Mouse (Mus musculus): ENCODE data around the gene Snx32. TPM values are rescaled to one million over a fixed set of nuclear protein-coding genes. Genes with fewer than 3 reads are reported as not detected.
"Not testable (repeated sequence)": the region's sequence is repeated elsewhere in the genome, so short reads cannot be mapped to it uniquely, and the experiment has no call there.

Snx32 gene
- polyA plus RNA-seq, 1 experiment from 2014 or later = 70.4 TPM

GRCm38 (mm10) chr19:5500330-5500875, 9.9 kb downstream of the Snx32 start:
- no peak overlapping the region for H3K4me3 ChIP-seq (replicated peaks)
- H3K4me1 ChIP-seq (replicated peaks) = no peaks in the 10 kb centered on the region
- no peak for ATAC-seq
- 89% methylated on average over 2 of the region's 2 CpGs for WGBS
- H3K4me2 ChIP-seq (replicated peaks) = no peak overlapping the region
- H3K27ac ChIP-seq = no peak overlapping the region
- H3K9me3 ChIP-seq = no peaks in the 10 kb centered on the region
- H3K9ac ChIP-seq (replicated peaks) = no peak overlapping the region
- no peaks in the 10 kb centered on the region for H3K27me3 ChIP-seq
- H3K36me3 ChIP-seq = peaks cover 42% of the 10 kb centered on the region

DNA sequence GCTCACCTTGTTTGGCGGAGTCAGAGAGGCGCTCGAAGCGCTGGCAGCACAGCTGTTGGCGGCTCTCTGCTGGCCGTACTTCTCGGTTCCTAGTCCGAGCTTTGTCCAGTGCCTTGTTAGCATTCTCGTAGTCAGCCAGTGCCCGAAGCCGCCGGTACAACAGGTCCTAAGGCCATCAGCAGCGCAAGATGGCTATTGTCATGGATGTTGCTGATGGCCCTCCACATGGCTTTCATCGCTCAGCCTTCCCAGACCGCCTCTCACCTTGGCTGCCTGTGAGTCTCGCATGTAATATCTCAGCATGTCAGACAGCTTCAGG, 14.3 kb downstream of the Snx32 start:
- Histone ChIP-seq H3K4me3 (replicated peaks) (no peak overlapping the region), H3K9me3 (no peaks in the 10 kb centered on the region), H3K27ac (no peak overlapping the region), H3K27me3 (no peaks in the 10 kb centered on the region), H3K4me1 (replicated peaks) (peaks cover 19% of the 10 kb centered on the region), H3K9ac (replicated peaks) (no peak overlapping the region), H3K36me3 (peaks cover 68% of the 10 kb centered on the region), H3K4me2 (replicated peaks) (no peak overlapping the region)
- no peak for ATAC-seq
- WGBS = 83% methylated on average over 16 of the region's 16 CpGs

DNA sequence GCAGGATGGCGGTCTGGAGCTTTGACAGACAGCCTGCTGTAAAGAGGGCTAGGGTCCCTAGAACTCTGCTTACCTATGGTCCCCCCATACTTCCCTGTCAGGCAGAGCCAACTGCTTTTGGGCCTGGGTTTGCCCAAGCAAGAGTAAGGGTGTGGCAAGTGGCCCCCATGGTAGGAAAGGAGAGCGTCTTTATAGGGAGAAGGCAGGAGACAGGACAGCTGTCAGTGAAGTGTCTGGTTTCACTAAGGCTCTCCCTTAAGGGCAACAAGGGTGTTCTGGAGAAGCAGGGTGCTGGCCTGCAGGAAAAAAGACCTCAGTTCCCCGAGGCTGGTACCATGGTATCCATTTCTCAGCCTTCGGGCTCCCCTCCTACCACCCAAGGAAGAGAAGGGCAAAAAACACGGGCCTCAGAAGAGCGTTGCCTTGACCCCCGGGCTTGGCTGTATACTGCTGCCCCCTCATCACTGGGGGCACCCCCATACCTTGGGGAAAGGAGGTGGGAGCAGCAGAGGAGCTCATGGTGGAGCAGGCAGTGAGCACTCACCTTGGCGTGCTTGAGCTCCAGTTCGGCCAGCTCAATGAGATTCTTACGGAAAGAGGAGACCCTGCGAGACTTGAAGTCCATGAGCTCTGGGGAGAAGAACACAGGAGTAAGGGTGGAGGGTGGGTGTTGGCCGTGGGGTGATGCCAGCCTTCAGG, 14.8 kb downstream of the Snx32 start:
- WGBS = 83% methylated on average over 12 of the region's 12 CpGs
- peaks cover 19% of the 10 kb centered on the region for H3K4me1 ChIP-seq (replicated peaks)
- ATAC-seq = no peak
- H3K4me3 ChIP-seq (replicated peaks) = no peak overlapping the region
- H3K4me2 ChIP-seq (replicated peaks) = no peak overlapping the region
- no peak overlapping the region for H3K27ac ChIP-seq
- H3K9ac ChIP-seq (replicated peaks) = no peak overlapping the region
- H3K9me3 ChIP-seq = no peaks in the 10 kb centered on the region
- H3K36me3 ChIP-seq = peaks cover 68% of the 10 kb centered on the region
- no peaks in the 10 kb centered on the region for H3K27me3 ChIP-seq

- peaks cover 68% of the 10 kb centered on the region for H3K36me3 ChIP-seq
- no peak overlapping the region for H3K4me2 ChIP-seq (replicated peaks)
- H3K9ac ChIP-seq (replicated peaks) = no peak overlapping the region
- H3K9me3 ChIP-seq = no peaks in the 10 kb centered on the region
- no peak overlapping the region for H3K4me3 ChIP-seq (replicated peaks)
- peaks cover 28% of the 10 kb centered on the region for H3K4me1 ChIP-seq (replicated peaks)
- no peak for ATAC-seq
- 94% methylated on average over 3 of the region's 3 CpGs for WGBS
- no peaks in the 10 kb centered on the region for H3K27me3 ChIP-seq
- H3K27ac ChIP-seq = no peak overlapping the region
Measured at GRCm38 (mm10) chr19:5494314-5494713, 16.0 kb downstream of the Snx32 start.

DNA sequence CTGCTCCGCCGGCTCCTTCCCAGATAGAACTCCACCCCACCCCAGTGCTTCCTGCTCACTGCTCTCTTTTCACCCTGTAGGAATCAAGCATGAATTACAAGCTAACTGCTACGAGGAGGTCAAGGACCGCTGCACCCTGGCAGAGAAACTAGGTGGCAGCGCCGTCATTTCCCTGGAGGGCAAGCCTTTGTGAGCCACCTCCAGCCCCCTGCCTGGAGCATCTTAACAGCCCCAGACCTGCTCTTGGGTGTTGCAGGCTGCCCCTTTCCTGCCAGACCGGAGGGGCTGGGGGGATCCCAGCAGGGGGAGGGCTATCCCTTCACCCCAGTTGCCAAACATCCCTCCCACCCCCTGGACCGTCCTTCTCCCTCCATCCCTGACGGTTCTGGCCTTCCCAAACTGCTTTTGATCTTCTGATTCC, 17.0 kb downstream of the Snx32 start:
- peaks cover 38% of the 10 kb centered on the region for H3K4me1 ChIP-seq (replicated peaks)
- H3K9me3 ChIP-seq; H3K4me2 ChIP-seq (replicated peaks); H3K27me3 ChIP-seq; H3K4me3 ChIP-seq (replicated peaks); ATAC-seq; H3K27ac ChIP-seq; H3K9ac ChIP-seq (replicated peaks): not testable (repeated sequence)
- peaks cover 64% of the 10 kb centered on the region for H3K36me3 ChIP-seq
- WGBS = 60% methylated on average over 9 of the region's 9 CpGs

GRCm38 (mm10) chr19:5492641-5493040, 17.7 kb downstream of the Snx32 start:
- Histone ChIP-seq H3K4me1 (replicated peaks) (peaks cover 41% of the 10 kb centered on the region), H3K36me3 (peaks cover 57% of the 10 kb centered on the region), H3K27ac (no peak overlapping the region), H3K4me2 (replicated peaks) (peak overlapping the region; percentile 92), H3K4me3 (replicated peaks) (no peak overlapping the region; the same call in 1 of the 2 replicates), H3K9ac (replicated peaks) (no peak overlapping the region), H3K27me3 (no peaks in the 10 kb centered on the region), H3K9me3 (no peaks in the 10 kb centered on the region)
- WGBS = 89% methylated on average over 4 of the region's 4 CpGs
- no peak for ATAC-seq

- peak overlapping the region; percentile 100 for H3K27ac ChIP-seq
- peak overlapping the region; percentile 92 for H3K4me2 ChIP-seq (replicated peaks)
- H3K9ac ChIP-seq (replicated peaks) = peak overlapping the region; percentile 98
- H3K4me3 ChIP-seq (replicated peaks) = peak overlapping the region; percentile 99
- H3K4me1 ChIP-seq (replicated peaks) = peaks cover 55% of the 10 kb centered on the region
- H3K9me3 ChIP-seq = no peaks in the 10 kb centered on the region
- WGBS = under 1% methylated on average over 59 of the region's 59 CpGs
- no peaks in the 10 kb centered on the region for H3K27me3 ChIP-seq
- peak; percentile 55 for ATAC-seq
- H3K36me3 ChIP-seq = peaks cover 46% of the 10 kb centered on the region
Measured at GRCm38 (mm10) chr19:5490898-5491708, 19.2 kb downstream of the Snx32 start.

- peaks cover 55% of the 10 kb centered on the region for H3K4me1 ChIP-seq (replicated peaks)
Measured at GRCm38 (mm10) chr19:5490313-5490897, 19.9 kb downstream of the Snx32 start, which contains the start of gene Cfl1. Cfl1 (plus strand) TSS chr19:5490455.

DNA sequence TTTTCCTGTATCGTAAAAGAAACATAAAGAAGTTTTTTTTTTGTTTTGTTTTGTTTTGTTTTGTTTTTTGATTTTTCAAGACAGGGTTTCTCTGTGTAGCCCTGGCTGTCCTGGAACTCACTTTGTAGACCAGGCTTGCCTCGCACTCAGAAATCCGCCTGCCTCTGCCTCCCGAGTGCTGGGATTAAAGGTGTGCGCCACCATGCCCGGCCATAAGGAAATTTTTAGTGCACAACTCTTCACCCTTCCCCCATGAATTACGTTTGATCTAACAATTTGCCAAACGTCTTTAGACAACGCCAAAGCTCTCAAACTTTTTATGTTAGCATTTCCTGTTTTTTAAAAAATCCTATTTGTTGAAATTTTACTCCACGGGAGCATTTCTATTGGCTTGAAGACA, 20.6 kb downstream of the Snx32 start:
- H3K27ac ChIP-seq = peak overlapping the region; percentile 100
- ATAC-seq; H3K9me3 ChIP-seq; H3K9ac ChIP-seq (replicated peaks); H3K27me3 ChIP-seq: not testable (repeated sequence)
- H3K4me2 ChIP-seq (replicated peaks) = peak overlapping the region; percentile 92
- H3K4me1 ChIP-seq (replicated peaks) = peaks cover 55% of the 10 kb centered on the region
- 58% methylated on average over 10 of the region's 10 CpGs for WGBS
- peaks cover 48% of the 10 kb centered on the region for H3K36me3 ChIP-seq
- peak overlapping the region; percentile 99 for H3K4me3 ChIP-seq (replicated peaks)

More at GRCm38 (mm10) chr19:5490313-5490897, 19.9 kb downstream of the Snx32 start, which contains the start of gene Cfl1:
- Histone ChIP-seq H3K9ac (replicated peaks) (peak within 1 kb of the TSS; percentile 98), H3K27ac (peak within 1 kb of the TSS; percentile 100), H3K9me3 (no peaks in the 10 kb centered on the region), H3K4me3 (replicated peaks) (peak within 1 kb of the TSS; percentile 99), H3K27me3 (no peaks in the 10 kb centered on the region), H3K36me3 (peaks cover 46% of the 10 kb centered on the region), H3K4me2 (replicated peaks) (peak within 1 kb of the TSS; percentile 92)
- under 1% methylated on average over 62 of the region's 62 CpGs for WGBS
- peak; percentile 72 for ATAC-seq

DNA sequence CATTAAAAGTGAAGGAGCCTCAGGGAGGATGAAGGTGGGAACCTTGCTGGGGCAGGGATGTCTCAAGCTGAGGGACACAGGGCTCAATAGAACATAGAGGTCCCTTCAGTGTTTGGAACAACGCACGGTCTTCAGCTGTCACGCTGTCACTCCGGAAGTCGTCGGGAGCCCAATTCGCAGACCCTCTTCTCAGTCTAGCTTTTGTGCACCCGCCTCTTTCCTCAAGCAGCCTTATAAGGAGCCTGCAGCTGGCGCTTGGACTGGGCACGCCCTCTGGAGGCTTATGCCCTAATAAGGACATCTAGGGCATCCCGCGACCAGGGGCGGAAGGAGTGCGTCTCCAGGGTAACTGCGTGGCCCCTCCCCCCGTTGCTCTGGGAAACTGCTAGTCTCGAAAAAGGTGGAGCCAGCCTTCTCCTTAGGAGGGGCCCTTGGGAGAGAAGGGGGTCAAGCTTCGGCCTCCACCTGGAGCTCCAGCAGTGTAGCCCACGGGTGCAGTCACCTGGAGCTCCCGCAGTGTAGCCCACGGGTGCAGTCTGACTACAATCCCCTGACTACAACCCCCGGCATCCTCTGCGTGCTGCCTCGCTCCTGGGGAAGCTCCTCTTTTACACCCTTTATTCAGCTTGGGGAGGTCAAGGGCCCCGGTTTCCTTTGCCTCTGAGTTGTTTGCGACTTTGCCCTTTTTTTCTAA, 21.3 kb downstream of the Snx32 start:
- Histone ChIP-seq H3K4me2 (replicated peaks) (peak overlapping the region; percentile 92), H3K27ac (peak overlapping the region; percentile 100), H3K4me3 (replicated peaks) (peak overlapping the region; percentile 54), H3K9ac (replicated peaks) (peak overlapping the region; percentile 71), H3K9me3 (no peaks in the 10 kb centered on the region), H3K36me3 (peaks cover 48% of the 10 kb centered on the region), H3K4me1 (replicated peaks) (peaks cover 55% of the 10 kb centered on the region), H3K27me3 (no peaks in the 10 kb centered on the region)
- ATAC-seq = peak; percentile 81
- WGBS = under 1% methylated on average over 26 of the region's 26 CpGs

DNA sequence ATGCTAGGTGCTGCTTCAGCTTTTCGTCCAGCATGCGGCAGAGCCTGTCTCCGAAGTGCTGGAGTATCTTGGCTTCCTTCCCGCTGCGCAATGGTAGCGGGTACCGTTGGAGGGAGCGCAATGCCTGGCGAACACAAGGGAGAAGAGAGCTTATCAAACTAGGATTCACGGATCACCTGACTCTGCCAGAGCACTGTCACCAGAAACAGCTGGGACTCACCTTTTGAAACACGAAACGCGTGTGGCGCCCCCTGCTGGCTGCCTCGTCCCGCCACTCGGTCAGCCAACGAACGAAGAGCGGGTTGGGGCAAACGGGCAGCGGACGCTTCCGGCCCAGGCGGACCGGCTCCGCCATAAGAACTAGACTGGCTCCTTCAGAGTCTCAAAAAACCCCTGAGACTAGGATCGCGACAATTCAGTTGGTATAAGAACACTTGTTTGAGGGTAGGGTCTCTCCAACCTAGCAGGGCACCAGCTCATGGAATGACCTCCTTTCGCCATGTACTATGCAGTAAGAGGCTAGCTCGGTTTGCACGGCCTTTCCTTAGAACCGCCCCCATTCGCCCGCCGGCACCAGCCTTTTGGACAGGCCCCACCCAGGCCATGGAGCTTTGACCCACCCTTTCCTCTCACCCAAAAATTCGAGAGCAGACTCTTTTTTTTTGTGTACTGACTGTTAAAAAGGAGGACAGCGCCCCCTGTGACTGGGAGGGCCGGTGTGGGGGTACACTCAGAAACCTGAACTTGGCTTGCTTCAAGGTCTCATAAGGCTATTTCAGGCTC, 22.4 kb downstream of the Snx32 start, which contains the start of gene Mus81:
Mus81 (minus strand) TSS at position 635 of the 783 bp plus-strand sequence.
- Histone ChIP-seq H3K36me3 (peaks cover 48% of the 10 kb centered on the region), H3K27ac (peak within 1 kb of the TSS; percentile 100), H3K4me1 (replicated peaks) (peaks cover 50% of the 10 kb centered on the region), H3K27me3 (no peaks in the 10 kb centered on the region), H3K4me2 (replicated peaks) (peak within 1 kb of the TSS; percentile 92), H3K4me3 (replicated peaks) (peak within 1 kb of the TSS; percentile 54), H3K9ac (replicated peaks) (peak within 1 kb of the TSS; percentile 71), H3K9me3 (no peaks in the 10 kb centered on the region)
- peak; percentile 55 for ATAC-seq
- WGBS = under 1% methylated on average over 39 of the region's 39 CpGs

Data from midbrain, embryonic 13.5 days (tissue).